Mouse (Mus musculus): ENCODE results near the gene Izumo3. TPM values are rescaled to one million over a fixed set of nuclear protein-coding genes. Genes with fewer than 3 reads are reported as not detected.
A peak's percentile ranks its signal among the peaks of the same experiment; 100 is the strongest.
"Not testable (repeated sequence)": the region's sequence is repeated elsewhere in the genome, so short reads cannot be mapped to it uniquely, and the experiment has no call there.

The Izumo3 gene
- polyA plus RNA-seq (2012; rRNA removed), result not detected in 2 replicates

DNA sequence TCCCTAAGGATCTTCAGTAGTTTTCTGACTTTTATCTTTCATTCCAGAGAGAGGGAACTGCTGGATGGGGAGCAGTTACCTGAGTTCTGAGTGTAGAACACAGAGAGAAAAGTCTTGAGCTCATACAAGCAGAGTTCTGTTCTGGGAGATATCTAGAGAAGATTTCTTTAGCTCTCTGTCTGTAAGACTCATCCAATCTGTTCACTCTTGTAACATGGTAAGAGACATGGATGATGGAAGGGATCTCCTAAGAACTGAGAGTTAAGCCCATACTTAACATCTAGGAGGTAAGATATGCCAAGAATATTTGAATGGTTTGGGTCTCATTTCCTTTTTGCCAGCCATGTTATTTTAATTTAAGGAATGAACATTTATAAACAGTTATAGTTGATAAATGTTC lies at the start of gene Izumo3:
Izumo3 (minus strand) TSS at position 101 of the 400 bp plus-strand sequence.
- no peak for DNase-seq (ENCODE audit: low read depth, low spot score)

DNA sequence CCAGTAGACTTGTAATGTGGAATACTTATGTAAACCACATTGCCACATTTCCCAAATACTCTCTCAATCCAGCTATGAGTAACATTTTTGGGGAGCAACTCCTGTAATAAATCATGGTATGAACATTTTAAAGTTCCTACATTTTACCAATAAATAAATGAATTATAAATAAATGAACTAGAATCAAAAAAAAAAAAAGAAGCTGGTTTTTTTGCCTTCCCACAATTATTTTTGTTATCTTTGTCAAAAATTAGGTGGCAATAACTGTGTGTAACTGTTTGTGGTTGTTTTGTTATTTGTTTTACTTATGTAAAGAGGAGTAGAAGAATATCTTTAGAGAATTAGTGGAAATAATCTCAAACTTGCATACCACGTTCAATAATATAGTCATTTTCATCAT lies 44.6 kb upstream of the Izumo3 start, which contains the start of gene Gm12666:
Gm12666 (minus strand) TSS at position 101 of the 400 bp plus-strand sequence.
- DNase-seq (ENCODE audit: low read depth, low spot score), result not testable (repeated sequence)
- WGBS, result 84% methylated on average over 1 of the region's 1 CpGs

DNA sequence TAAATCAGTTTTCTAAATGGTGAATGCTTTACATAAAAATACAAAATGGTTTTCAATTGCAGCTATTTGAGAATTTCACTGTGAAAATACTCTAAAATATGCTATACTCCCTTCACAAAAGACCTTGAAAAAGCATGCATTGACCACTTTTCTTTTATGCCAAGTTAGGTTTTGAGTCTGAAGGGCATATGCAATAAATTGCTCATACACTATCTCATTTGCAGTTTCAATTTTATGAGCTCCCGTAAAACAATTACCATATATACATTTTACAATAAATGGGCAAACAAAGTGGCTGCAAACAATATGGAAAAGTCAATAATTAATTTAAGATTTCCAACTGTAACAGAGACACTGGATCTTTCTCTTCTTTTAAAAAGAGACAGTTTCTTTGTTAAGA lies 5.6 kb upstream of the Izumo3 start:
- WGBS, result 33% methylated on average over 1 of the region's 1 CpGs
- peak; percentile 18 for DNase-seq (ENCODE audit: low read depth, low spot score)

DNA sequence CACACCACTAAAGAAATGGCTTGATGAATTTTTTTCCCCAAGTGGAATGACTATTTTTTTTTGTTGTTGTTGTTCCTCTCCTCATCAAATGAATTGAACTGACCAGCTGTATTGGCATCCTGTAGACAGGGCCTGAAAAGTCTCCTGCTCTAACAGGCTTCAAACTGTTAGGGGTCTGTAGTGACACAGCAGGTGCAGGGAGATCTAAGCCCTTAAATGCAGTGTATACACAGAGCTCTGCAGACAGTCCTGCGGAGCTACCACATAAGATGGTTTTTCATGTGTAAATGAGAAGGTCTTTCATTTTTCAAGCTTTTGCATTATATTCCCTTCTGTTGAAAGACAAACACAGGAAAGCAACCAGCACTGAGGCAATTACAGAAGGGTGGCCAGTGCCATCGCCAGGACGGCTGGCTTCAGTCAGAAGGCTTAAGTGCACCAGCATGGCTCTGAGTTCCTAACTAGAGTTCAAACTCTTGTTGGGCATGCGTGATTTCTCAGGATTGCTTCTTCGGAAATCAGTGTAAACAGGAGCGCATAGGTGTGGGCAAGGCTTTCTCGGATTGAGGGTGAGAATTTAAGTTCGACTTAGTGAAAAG lies 35.5 kb downstream of the Izumo3 start:
- no peak for DNase-seq (ENCODE audit: low read depth, low spot score)
- WGBS, result 60% methylated on average over 8 of the region's 8 CpGs

DNA sequence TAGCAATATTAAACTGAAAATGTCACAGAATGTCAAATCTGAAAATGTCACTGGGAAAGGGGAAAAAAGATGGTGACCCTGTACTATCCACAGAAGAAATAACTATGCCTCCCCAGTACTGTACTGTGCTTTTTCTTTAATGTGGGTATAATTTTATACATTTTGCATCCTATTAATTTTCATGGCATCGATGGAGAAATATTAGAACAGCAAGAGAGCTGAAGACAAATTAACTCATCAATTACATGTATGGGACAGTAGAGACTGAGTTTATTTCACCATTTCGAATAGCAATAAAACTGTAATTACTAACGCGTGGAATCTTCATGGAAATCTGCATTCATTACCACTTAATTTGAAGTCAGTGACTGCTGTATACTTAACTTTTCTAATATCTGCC lies 49.6 kb downstream of the Izumo3 start:
- WGBS, result 88% methylated on average over 4 of the region's 4 CpGs
- DNase-seq (ENCODE audit: low read depth, low spot score), result no peak

DNA sequence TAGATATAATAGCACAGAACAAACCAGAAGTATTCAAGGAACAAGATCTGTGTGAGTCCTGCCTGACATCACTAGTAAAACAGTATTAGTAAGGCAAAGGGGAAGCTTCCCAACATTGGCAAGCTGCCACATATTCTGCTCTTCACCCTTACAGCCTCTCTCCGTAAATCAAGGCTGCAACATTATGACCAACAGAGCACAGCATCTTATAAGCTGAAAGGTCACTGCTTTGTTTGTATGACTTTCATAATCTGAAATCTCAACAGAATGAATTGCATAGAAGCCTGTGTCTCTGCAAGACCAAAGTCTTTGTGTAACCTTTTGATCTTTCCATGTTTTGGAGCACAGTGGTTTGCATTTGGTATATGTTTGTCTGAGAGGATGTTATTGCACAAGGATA lies 51.1 kb downstream of the Izumo3 start:
- WGBS, result 16% methylated on average over 1 of the region's 1 CpGs

More for the DNA sequence above, 51.1 kb downstream of the Izumo3 start:
- no peak for DNase-seq (ENCODE audit: low read depth, low spot score)

Other genes starting within 250 kb of the Izumo3 start
- gene Gm12666, start 44.5 kb upstream of the Izumo3 start, polyA plus RNA-seq (2012; rRNA removed), result not detected in 2 replicates